Mouse (Mus musculus) heart, adult 8-10 months (tissue): ENCODE measurements around the gene Cry2. TPM values are rescaled to one million over a fixed set of nuclear protein-coding genes. Genes with fewer than 3 reads are reported as not detected.
"Not testable (repeated sequence)": the region's sequence is repeated elsewhere in the genome, so short reads cannot be mapped to it uniquely, and the experiment has no call there.

Experiments used
- DNase-seq: peaks from one replicate; pipeline ENCODE4 v3.0.0; 2022; ENCODE audit warnings: low spot score
- total RNA-seq, 4 experiments: library from RNA; stranded (reverse); gene quantifications; 2 replicates each; pipeline ENCODE4 v1.2.4; 2022

Cry2 gene
- 10 to 100 TPM; 22.6 to 35.6 (median 32.8) TPM for total RNA-seq

DNA sequence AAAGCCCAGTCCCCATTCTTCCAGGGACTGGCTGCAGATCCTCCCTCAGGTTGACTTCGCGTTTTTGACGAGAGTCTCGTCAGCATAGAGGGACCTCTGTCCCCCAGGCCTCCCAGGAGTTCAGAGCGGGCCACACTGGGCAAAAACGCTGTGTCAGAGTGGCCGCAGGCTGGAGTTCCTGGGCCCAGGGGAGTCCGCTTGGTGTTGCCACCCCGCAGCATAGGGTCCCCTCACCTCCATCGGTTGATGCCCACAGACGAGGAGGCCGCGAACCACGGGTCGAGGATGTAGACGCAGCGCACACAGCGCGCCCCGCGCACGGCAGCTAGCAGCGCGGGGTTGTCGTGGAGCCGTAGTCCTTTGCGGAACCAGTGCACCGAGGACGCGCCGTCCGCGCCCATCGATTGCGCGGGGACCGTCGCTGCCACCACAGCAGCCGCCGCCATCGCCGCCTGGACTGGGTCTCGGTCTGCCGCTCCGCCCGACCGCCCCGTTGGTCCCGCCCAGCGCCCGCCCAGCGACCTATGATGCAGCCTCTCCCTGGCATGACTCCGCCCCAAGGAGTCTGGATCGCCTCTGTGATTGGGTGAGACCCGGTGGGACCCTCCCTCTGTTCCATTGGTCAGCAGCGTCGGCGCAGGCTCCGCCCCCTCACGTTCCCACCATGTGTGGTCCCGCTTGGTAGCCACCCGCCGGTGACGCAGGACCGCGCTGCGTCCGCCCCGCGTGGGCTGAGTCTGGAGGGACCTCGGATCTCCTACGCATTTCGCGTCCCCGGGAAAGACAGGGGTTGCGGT lies at the start of gene Cry2:
Gene Cry2 (minus strand): TSS at position 466 of the 797 bp plus-strand sequence.
- DNase-seq: peak; percentile 98

DNA sequence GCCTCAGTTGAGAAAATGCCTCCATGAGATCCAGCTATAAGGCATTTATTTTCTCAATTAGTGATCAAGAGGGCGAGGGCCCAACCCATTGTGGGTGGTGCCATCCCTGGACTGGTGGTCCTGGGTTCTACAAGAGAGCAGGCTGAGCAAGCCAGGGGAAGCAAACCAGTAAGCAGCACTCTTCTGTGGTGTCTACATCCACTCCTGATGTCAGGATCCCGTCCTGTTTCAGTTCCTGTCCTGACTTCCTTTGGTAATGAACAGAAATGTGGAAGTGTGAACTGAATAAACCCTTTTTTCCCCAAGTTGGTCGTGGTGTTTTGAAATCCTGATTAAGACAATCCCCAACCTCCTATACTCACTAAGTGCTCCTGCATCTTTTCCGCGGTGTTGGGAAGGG lies 49.7 kb upstream of the Cry2 start:
- no peak for DNase-seq

DNA sequence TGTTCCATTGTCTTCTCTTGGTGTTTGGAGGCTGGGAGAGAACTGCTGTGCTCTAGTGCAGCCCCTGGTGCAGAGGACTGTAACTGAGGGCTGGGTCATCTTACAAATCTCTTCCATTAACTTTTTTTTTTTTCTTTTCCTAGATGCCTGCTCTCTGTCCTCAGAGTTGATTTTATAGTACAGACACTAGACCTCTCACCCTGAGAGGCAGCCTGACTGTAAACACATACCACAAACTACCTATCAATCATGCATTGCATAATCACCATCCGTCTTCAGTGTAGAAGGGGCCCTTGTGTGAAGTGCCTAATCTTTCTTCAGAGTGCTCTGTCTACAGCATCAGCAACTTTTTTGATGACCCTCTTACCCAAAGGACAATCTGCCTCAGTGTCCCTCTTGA lies 48.7 kb upstream of the Cry2 start:
- no peak for DNase-seq

DNA sequence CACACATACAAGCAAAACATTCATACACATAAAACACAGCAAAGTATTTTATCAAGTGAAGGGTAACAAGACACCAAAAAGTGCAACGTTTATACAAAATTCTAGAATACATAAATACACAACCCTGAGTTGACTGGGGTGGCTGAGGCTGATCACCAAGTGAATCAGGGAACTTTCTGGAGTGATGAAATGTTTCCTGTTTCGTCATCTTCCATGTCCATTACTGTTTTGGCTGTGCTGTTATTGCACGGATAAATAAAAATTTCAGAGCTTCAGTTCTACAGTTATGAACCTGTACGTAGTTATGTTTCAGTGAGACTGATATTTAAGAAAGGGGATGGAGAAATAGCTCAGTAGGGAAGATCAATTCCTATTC lies 44.5 kb upstream of the Cry2 start:
- DNase-seq: no peak

DNA sequence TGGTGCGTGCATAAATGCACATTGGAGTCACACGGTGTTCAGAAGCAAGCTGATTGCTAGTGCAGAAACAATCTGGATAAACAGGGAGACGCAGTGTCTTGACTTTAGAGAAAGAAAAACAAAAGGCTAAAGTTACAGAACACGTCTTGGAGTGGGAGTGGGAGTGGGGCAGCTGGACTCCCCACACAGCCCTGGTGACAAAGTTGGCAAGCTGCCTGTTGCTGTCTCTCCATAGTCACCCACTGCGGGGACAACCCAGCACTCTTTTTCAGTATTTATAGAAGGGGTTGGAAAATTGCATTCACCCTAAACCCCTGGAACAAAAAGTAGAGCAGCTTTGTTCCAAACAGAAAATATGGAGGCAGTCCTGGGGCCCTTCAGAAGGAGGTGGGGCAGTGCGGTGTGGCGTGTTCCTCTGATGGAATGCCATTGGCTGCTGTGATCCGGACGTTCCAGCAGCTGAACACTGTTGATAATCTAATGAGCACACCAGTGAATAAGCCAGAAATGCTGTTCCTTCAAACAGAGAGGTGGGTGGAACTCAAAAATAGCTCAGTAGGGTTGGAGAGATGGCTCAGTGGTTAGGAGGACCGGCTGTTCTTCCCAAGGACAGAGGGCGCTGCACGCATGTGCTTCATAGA lies 43.9 kb upstream of the Cry2 start:
- no peak for DNase-seq

GRCm38 (mm10) chr2:92476580-92476979 lies 42.7 kb upstream of the Cry2 start:
- not testable (repeated sequence) for DNase-seq

DNA sequence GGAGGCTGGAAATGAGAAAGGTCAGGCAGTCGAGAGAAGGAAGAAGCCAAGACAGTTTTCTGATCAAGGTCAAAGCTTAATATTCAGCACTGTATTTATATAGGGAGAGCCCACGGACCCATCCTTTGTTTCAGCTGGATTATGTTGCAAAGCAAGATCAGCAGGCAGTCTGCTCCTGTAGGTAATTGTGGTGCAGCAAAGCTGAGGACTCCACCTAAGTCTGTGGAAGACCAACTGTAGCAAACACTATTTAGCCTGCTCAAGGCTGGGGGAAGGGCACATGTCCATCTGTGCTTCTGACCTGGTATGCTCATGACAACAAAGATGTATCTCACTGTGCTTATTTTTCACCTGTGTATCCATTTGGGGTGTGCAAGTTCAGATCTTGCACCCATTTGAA lies 41.9 kb upstream of the Cry2 start:
- DNase-seq: no peak

- no peak for DNase-seq
Measured at GRCm38 (mm10) chr2:92474920-92475319, 41.1 kb upstream of the Cry2 start.

DNA sequence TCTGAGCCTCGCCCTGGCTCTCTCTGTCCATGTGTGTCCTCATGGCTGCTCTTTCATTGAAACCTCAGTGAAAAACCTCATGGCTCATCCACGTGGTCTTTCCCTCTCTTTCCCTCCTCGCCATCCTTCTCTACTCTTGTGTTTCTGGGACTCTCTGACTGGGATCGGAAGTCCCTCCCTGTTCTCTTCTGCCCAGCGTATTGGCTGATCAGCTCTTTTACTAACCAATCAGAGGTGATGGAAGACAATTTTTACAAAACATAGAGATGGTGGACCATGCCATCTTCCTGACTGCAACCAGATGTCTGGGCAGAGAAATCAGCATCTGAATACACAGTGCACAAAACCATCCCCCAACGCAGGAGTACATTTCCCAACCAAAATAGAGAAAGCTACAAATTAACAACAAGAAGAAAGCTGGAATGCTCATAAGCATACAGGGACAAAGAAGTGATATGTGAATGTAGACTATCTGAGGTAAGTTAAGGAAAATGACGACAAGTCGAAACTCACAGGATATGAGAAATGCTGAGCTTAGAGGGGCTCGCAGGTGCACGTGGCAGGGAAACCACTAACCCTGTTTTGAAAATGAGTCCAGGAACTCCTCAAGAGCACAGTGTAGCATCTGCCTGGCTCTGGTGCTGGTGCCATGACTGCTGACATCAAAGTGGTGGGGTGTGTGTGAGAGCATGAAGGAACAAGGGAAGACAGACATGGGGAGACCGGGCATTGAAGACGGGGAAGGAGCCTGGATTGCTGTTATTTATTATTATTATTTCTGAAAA lies 38.2 kb upstream of the Cry2 start:
- no peak for DNase-seq

DNA sequence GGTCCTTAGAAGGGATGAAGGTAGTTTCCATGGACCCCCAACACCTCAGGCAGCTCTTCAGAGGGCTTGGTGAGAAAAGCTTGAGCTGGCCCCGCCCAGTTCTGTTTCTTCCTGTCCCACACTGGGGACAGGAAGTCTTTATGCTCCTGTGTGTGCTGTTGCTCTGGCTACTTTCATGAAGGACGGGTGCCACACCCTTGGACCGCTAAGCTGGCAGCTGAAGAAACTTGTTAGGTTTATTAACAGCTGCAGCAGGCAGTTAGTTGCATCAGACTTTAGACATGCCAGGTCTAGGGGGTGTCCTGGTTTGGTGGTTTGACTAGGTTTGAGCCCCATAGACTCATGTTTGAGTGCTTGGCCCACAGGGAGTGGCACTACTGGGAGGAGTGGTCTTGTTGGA lies 30.8 kb upstream of the Cry2 start:
- no peak for DNase-seq

GRCm38 (mm10) chr2:92461215-92461614 lies 27.4 kb upstream of the Cry2 start:
- DNase-seq: no peak

- DNase-seq: no peak
Measured at GRCm38 (mm10) chr2:92459921-92460707, 26.3 kb upstream of the Cry2 start, which contains the start of gene Slc35c1. TSS of gene Slc35c1 (minus strand) at chr2:92460538.

- peak; percentile 84 for DNase-seq
Measured at GRCm38 (mm10) chr2:92459141-92459920, 25.5 kb upstream of the Cry2 start.

GRCm38 (mm10) chr2:92458481-92458880 lies 24.6 kb upstream of the Cry2 start:
- no peak for DNase-seq

DNA sequence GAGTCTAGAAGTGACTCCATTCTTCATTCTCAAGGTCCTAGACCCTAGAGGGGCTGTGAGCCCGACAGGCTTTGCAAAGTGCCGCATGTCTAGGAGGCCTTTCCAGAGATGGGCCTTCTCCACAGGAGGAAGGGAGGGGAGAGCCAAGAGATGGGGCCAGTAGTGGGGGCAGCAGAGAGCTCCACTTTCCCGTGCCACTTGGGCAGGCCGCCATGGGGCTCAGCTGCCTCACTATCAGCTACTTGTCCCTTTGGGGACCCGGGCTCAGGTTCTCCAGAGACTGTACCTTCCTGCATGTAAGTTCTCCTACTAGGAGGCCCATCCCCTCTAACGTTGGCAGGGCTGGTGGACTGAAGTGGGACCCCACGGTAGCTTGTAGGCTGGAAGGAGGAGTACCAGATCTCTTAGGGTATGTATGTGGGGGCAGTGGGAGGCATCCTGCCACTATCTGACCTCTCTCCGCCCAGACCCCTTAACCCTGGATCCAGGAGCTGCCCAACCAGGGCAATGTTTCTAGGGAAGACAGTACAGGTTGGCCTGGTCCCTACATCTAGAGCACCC lies 23.2 kb upstream of the Cry2 start:
- no peak for DNase-seq

DNA sequence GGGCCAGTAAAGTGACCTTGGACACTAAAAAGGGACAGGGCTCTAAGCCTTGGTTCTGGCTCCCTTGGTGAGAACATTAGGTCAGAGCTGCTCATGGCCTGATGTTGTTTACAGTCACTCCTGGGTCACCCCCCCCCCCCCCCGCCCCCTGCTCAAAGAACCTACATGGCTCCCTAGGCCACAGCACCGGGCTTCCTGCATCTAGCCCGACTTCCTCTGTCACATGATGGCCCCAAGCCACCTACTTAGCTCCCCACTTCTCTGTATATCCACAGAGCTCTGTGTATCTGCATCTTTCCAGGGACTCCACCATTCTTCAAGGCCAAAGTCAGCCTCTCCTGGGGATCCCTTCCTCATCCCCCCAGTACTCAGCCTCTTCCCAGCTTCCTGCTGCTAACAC lies 21.9 kb upstream of the Cry2 start:
- DNase-seq: no peak

- DNase-seq: no peak
Measured at GRCm38 (mm10) chr2:92454166-92454565, 20.3 kb upstream of the Cry2 start.

DNA sequence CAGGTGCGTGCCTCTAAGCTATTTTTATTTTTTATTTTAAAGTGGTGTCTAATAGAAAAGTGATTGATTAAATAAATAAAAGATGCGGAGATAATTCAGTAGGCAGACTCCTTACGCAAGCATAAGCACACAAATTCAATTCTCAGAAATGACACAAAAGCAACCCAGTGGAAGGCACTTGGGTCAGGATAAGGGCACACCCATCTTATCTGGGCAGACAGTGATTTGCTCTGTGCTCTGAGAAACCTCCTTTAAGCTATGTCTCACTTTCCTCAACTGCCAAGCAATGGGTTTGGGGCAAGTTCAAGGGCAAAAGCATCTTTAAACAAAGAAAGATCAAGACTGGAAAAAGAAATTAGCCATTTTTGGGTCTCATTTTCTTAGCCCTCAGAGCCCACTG lies 17.3 kb upstream of the Cry2 start:
- DNase-seq: no peak

GRCm38 (mm10) chr2:92447121-92447740 lies 13.4 kb upstream of the Cry2 start:
- no peak for DNase-seq

- no peak for DNase-seq
Measured at GRCm38 (mm10) chr2:92446656-92447055, 12.8 kb upstream of the Cry2 start.
